Mouse (Mus musculus): ENCODE data around the gene BC030870. TPM values are rescaled to one million over a fixed set of nuclear protein-coding genes. Genes with fewer than 3 reads are reported as not detected.

BC030870 gene
- total and polyA plus RNA-seq, 2 experiments from 2014 or later: not detected

GRCm38 (mm10) chr8:65108936-65109335, 20.4 kb downstream of the BC030870 start:
- 70% methylated on average over 6 of the region's 6 CpGs for WGBS
- H3K27ac ChIP-seq (ENCODE audit: low read depth): no peak overlapping the region
- no peak overlapping the region for H3K4me3 ChIP-seq (ENCODE audit: low read depth, low read length)
- H3K27me3 ChIP-seq (ENCODE audit: control insufficient read depth, insufficient read depth, low read length): no peaks in the 10 kb centered on the region
- ATAC-seq (ENCODE audit: insufficient read depth, low read depth) (no peak), DNase-seq (ENCODE audit: low spot score) (no peak)
- H3K36me3 ChIP-seq (replicated peaks; ENCODE audit: control insufficient read depth, insufficient read depth, low read length): no peaks in the 10 kb centered on the region
- no peaks in the 10 kb centered on the region for H3K4me1 ChIP-seq (ENCODE audit: control insufficient read depth, insufficient read depth)
- no peaks in the 10 kb centered on the region for H3K9me3 ChIP-seq (replicated peaks; ENCODE audit: control insufficient read depth, low read length)
- H3K9ac ChIP-seq (replicated peaks; ENCODE audit: low read depth, low read length): no peak overlapping the region
- no peak overlapping the region for H3K4me2 ChIP-seq (ENCODE audit: low read depth, low read length)
- TF ChIP-seq CTCF (IDR thresholded peaks at IDR 0.05; ENCODE audit: low read depth): no peak
- TF ChIP-seq EP300 (IDR thresholded peaks at IDR 0.05; ENCODE audit: low read depth): no peak

GRCm38 (mm10) chr8:65107936-65108718, 21.2 kb downstream of the BC030870 start:
- ATAC-seq (ENCODE audit: insufficient read depth, low read depth): no peak
- H3K27ac ChIP-seq (ENCODE audit: low read depth): no peak overlapping the region
- H3K4me3 ChIP-seq (ENCODE audit: low read depth, low read length): no peak overlapping the region
- no peaks in the 10 kb centered on the region for H3K36me3 ChIP-seq (replicated peaks; ENCODE audit: control insufficient read depth, insufficient read depth, low read length)
- no peaks in the 10 kb centered on the region for H3K9me3 ChIP-seq (replicated peaks; ENCODE audit: control insufficient read depth, low read length)
- no peak overlapping the region for H3K4me2 ChIP-seq (ENCODE audit: low read depth, low read length)
- H3K9ac ChIP-seq (replicated peaks; ENCODE audit: low read depth, low read length): no peak overlapping the region
- no peaks in the 10 kb centered on the region for H3K27me3 ChIP-seq (ENCODE audit: control insufficient read depth, insufficient read depth, low read length)
- no peak for DNase-seq (ENCODE audit: low spot score)
- TF ChIP-seq EP300 (IDR thresholded peaks at IDR 0.05; ENCODE audit: low read depth) (no peak), CTCF (IDR thresholded peaks at IDR 0.05; ENCODE audit: low read depth) (no peak)
- H3K4me1 ChIP-seq (ENCODE audit: control insufficient read depth, insufficient read depth): no peaks in the 10 kb centered on the region
- 92% methylated on average over 25 of the region's 25 CpGs for whole genome bisulfite sequencing

GRCm38 (mm10) chr8:65104041-65104440, 25.3 kb downstream of the BC030870 start:
- no peaks in the 10 kb centered on the region for H3K36me3 ChIP-seq (replicated peaks; ENCODE audit: control insufficient read depth, insufficient read depth, low read length)
- H3K4me1 ChIP-seq (ENCODE audit: control insufficient read depth, insufficient read depth): no peaks in the 10 kb centered on the region
- DNase-seq (ENCODE audit: low spot score): no peak
- H3K27ac ChIP-seq (ENCODE audit: low read depth): no peak overlapping the region
- no peaks in the 10 kb centered on the region for H3K27me3 ChIP-seq (ENCODE audit: control insufficient read depth, insufficient read depth, low read length)
- no peak overlapping the region for H3K9ac ChIP-seq (replicated peaks; ENCODE audit: low read depth, low read length)
- TF ChIP-seq CTCF (IDR thresholded peaks at IDR 0.05; ENCODE audit: low read depth) (no peak), EP300 (IDR thresholded peaks at IDR 0.05; ENCODE audit: low read depth) (no peak)
- no peak overlapping the region for H3K4me3 ChIP-seq (ENCODE audit: low read depth, low read length)
- WGBS: 42% methylated on average over 4 of the region's 4 CpGs
- no peaks in the 10 kb centered on the region for H3K9me3 ChIP-seq (replicated peaks; ENCODE audit: control insufficient read depth, low read length)
- no peak overlapping the region for H3K4me2 ChIP-seq (ENCODE audit: low read depth, low read length)
- no peak for ATAC-seq (ENCODE audit: insufficient read depth, low read depth)

GRCm38 (mm10) chr8:65103632-65104031, 25.7 kb downstream of the BC030870 start:
- DNase-seq (ENCODE audit: low spot score) (no peak), ATAC-seq (ENCODE audit: insufficient read depth, low read depth) (no peak)
- H3K4me3 ChIP-seq (ENCODE audit: low read depth, low read length): no peak overlapping the region
- WGBS: 80% methylated on average over 7 of the region's 7 CpGs
- TF ChIP-seq CTCF (IDR thresholded peaks at IDR 0.05; ENCODE audit: low read depth) (no peak), EP300 (IDR thresholded peaks at IDR 0.05; ENCODE audit: low read depth) (no peak)
- no peaks in the 10 kb centered on the region for H3K4me1 ChIP-seq (ENCODE audit: control insufficient read depth, insufficient read depth)
- H3K27ac ChIP-seq (ENCODE audit: low read depth): no peak overlapping the region
- H3K9ac ChIP-seq (replicated peaks; ENCODE audit: low read depth, low read length): no peak overlapping the region
- no peaks in the 10 kb centered on the region for H3K36me3 ChIP-seq (replicated peaks; ENCODE audit: control insufficient read depth, insufficient read depth, low read length)
- H3K9me3 ChIP-seq (replicated peaks; ENCODE audit: control insufficient read depth, low read length): no peaks in the 10 kb centered on the region
- H3K27me3 ChIP-seq (ENCODE audit: control insufficient read depth, insufficient read depth, low read length): no peaks in the 10 kb centered on the region
- no peak overlapping the region for H3K4me2 ChIP-seq (ENCODE audit: low read depth, low read length)

GRCm38 (mm10) chr8:65099735-65100134, 29.6 kb downstream of the BC030870 start:
- no peak overlapping the region for H3K9ac ChIP-seq (replicated peaks; ENCODE audit: low read depth, low read length)
- ATAC-seq (ENCODE audit: insufficient read depth, low read depth) (no peak), DNase-seq (ENCODE audit: low spot score) (no peak)
- no peaks in the 10 kb centered on the region for H3K9me3 ChIP-seq (replicated peaks; ENCODE audit: control insufficient read depth, low read length)
- H3K36me3 ChIP-seq (replicated peaks; ENCODE audit: control insufficient read depth, insufficient read depth, low read length): no peaks in the 10 kb centered on the region
- no peak overlapping the region for H3K4me3 ChIP-seq (ENCODE audit: low read depth, low read length)
- H3K4me2 ChIP-seq (ENCODE audit: low read depth, low read length): no peak overlapping the region
- H3K4me1 ChIP-seq (ENCODE audit: control insufficient read depth, insufficient read depth): no peaks in the 10 kb centered on the region
- no peak for TF ChIP-seq CTCF (IDR thresholded peaks at IDR 0.05; ENCODE audit: low read depth)
- no peak for TF ChIP-seq EP300 (IDR thresholded peaks at IDR 0.05; ENCODE audit: low read depth)
- H3K27ac ChIP-seq (ENCODE audit: low read depth): no peak overlapping the region
- 71% methylated on average over 3 of the region's 3 CpGs for WGBS
- H3K27me3 ChIP-seq (ENCODE audit: control insufficient read depth, insufficient read depth, low read length): no peaks in the 10 kb centered on the region

Measured in heart, postnatal 0 days (tissue).